Mouse (Mus musculus): Measurements from ENCODE around the gene Gfi1b. TPM values are rescaled to one million over a fixed set of nuclear protein-coding genes. Genes with fewer than 3 reads are reported as not detected.

The Gfi1b gene
- polyA plus RNA-seq, 1 experiment from 2014 or later: 0.43 TPM

DNA sequence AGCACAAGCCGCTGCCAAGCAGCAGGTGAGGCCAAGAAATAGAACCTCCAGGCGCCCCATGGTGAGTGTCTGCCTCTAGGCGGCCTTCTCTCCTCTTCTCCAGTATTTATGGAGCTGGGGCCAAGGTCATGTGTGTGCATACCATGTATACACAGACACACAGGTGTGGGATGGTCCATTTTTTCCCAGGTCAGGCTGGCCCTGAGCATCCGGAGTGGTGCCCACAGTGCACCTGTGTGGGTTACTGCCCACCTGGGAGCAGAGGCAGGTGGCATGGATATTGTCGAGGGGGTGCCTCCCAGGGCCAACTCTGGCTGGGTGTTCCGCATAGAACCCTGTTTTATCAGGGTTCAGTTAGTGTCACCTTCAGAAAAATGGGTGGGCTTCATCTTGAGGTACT, 58.5 kb downstream of the Gfi1b start, which contains the start of gene Cel:
Cel (minus strand) TSS at position 101 of the 400 bp plus-strand sequence.
- Histone ChIP-seq H3K9ac (ENCODE audit: low read length) (no peak within 1 kb of the TSS), H3K36me3 (ENCODE audit: control insufficient read depth, insufficient read depth, low read length) (peaks cover 34% of the 10 kb centered on the region), H3K9me3 (ENCODE audit: control insufficient read depth, low read length) (no peaks in the 10 kb centered on the region), H3K27ac (replicated peaks in 1 of 2; ENCODE audit: control insufficient read depth in 1 of 2, insufficient read depth in 1 of 2, low read depth in 2 of 2, low read length in 2 of 2) (no peak within 1 kb of the TSS), H3K4me1 (ENCODE audit: control insufficient read depth in 2 of 2, insufficient read depth in 2 of 2, low read length in 2 of 2) (no peaks in the 10 kb centered on the region), H3K4me2 (ENCODE audit: low read length) (no peak within 1 kb of the TSS), H3K4me3 (ENCODE audit: control insufficient read depth in 1 of 2, insufficient read depth in 1 of 2, low read depth in 1 of 2, low read length in 2 of 2) (no peak within 1 kb of the TSS), H3K27me3 (ENCODE audit: control insufficient read depth, insufficient read depth, low read length) (no peaks in the 10 kb centered on the region)
- whole genome bisulfite sequencing: 70% methylated on average over 6 of the region's 6 CpGs
- ATAC-seq (ENCODE audit: insufficient number of reproducible peaks, insufficient read depth, low FRiP score, low read depth): no peak

Small RNAs within 50 kb of the gene (microRNA-seq; reads per million reads assigned to microRNA genes)
- not detected for gene Gm22824

Other genes starting within 250 kb of the Gfi1b start
- 2.8 and 3.6 TPM in 2 replicates for gene Ppp1r26, start 175.2 kb downstream of the Gfi1b start, polyA plus RNA-seq (2014; fragmentation: Nextera tagmentation; extraction: Ambion mirVana)
- gene 1700007K13Rik, start 155.7 kb downstream of the Gfi1b start, polyA plus RNA-seq (2014; fragmentation: Nextera tagmentation; extraction: Ambion mirVana): 0.43 TPM in 1 of 2 replicates, not detected in the other
- 47.9 and 50.9 TPM in 2 replicates for gene Mrps2, start 153.9 kb downstream of the Gfi1b start, polyA plus RNA-seq (2014; fragmentation: Nextera tagmentation; extraction: Ambion mirVana)
- gene Gbgt1, start 125.1 kb downstream of the Gfi1b start, polyA plus RNA-seq (2014; fragmentation: Nextera tagmentation; extraction: Ambion mirVana): not detected in 2 replicates
- 0.86 and 1.1 TPM in 2 replicates for gene Gm10134, start 115.9 kb downstream of the Gfi1b start, polyA plus RNA-seq (2014; fragmentation: Nextera tagmentation; extraction: Ambion mirVana)
- 20.1 and 21.1 TPM in 2 replicates for gene Ralgds, start 108.9 kb downstream of the Gfi1b start, polyA plus RNA-seq (2014; fragmentation: Nextera tagmentation; extraction: Ambion mirVana)
- not detected in 2 replicates for gene Cel, start 58.6 kb downstream of the Gfi1b start, polyA plus RNA-seq (2014; fragmentation: Nextera tagmentation; extraction: Ambion mirVana)
- gene Gtf3c5, start 38.2 kb downstream of the Gfi1b start, polyA plus RNA-seq (2014; fragmentation: Nextera tagmentation; extraction: Ambion mirVana): 20.0 and 20.7 TPM in 2 replicates
- gene Tsc1, start 19.2 kb upstream of the Gfi1b start, polyA plus RNA-seq (2014; fragmentation: Nextera tagmentation; extraction: Ambion mirVana): 12.9 and 14.9 TPM in 2 replicates
- gene Spaca9, start 77.7 kb upstream of the Gfi1b start, polyA plus RNA-seq (2014; fragmentation: Nextera tagmentation; extraction: Ambion mirVana): 0.43 and 2.7 TPM in 2 replicates
- 0.24 and 0.54 TPM in 2 replicates for gene Ak8, start 78.2 kb upstream of the Gfi1b start, polyA plus RNA-seq (2014; fragmentation: Nextera tagmentation; extraction: Ambion mirVana)
- gene Gtf3c4, start 218.4 kb upstream of the Gfi1b start, polyA plus RNA-seq (2014; fragmentation: Nextera tagmentation; extraction: Ambion mirVana): 13.0 and 13.9 TPM in 2 replicates
- 7.1 and 8.6 TPM in 2 replicates for gene Ddx31, start 218.4 kb upstream of the Gfi1b start, polyA plus RNA-seq (2014; fragmentation: Nextera tagmentation; extraction: Ambion mirVana)